Mouse (Mus musculus) lung, postnatal 0 days (tissue): ENCODE data around the gene Pigq.

ENCODE experiments used
- CTCF ChIP-seq: IDR thresholded peaks from 2 replicates; pipeline ENCODE4 v1.5.1; 2016; ENCODE audit warnings: antibody characterized with exemption, mild to moderate bottlenecking
- EP300 ChIP-seq: IDR thresholded peaks from 2 replicates; pipeline ENCODE4 v1.6.1; 2016; ENCODE audit warnings: antibody characterized with exemption, mild to moderate bottlenecking, control low read depth

DNA sequence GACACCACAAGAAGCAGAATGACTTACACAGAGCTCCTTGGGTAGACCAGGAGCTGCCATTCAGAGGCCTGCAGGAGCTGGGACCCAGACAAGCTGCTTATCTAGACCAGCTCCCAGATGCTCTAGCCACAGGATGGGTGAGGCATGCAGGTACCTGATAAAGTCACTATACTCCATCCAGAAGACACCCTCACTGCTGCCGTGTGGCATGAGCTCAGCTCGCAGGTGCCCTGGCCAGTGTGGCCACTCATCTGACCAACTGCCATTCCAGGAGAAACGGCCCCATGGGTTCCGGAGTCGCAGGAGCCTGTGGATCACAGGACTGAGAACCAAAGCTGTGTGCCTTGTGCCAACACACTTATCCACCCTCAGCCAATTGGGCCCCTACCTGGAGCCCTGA, 16.8 kb upstream of the Pigq start:
- TF ChIP-seq CTCF (no peak), EP300 (no peak)
